Mouse (Mus musculus) frontal cortex, postnatal 14 days (tissue): ENCODE measurements at regions not wholly inside any gene's neighbourhood (a gene's known extent, or its start where the extent isn't known, plus 50 kb on each side); places are given as distances from the start of the nearest gene placed in this dataset.

Experiments used
- DNase-seq, 2 experiments: peaks; one replicate each; pipeline ENCODE4 v3.0.0; 2022; ENCODE audit warnings: low spot score in 2 of 2

- no peak for DNase-seq
Measured at GRCm38 (mm10) chr14:11417857-11418256, 61.3 kb upstream of the Gm3839 start.

GRCm38 (mm10) chr14:11422306-11422705 lies 65.8 kb upstream of the Gm3839 start:
- no peak for DNase-seq

- DNase-seq: peak in 1 of 2 experiments; percentile 12
Measured at GRCm38 (mm10) chr14:11428256-11429240, 72.0 kb upstream of the Gm3839 start.

- peak in 1 of 2 experiments; percentile 13 for DNase-seq
Measured at GRCm38 (mm10) chr14:11435166-11435784, 78.7 kb upstream of the Gm3839 start.

- DNase-seq: no peak
Measured at GRCm38 (mm10) chr14:11438611-11439010, 82.1 kb upstream of the Gm3839 start.

GRCm38 (mm10) chr14:11440176-11440575 lies 83.7 kb upstream of the Gm3839 start:
- no peak for DNase-seq

GRCm38 (mm10) chr14:11449958-11450357 lies 93.4 kb upstream of the Gm3839 start:
- no peak for DNase-seq

- no peak for DNase-seq
Measured at GRCm38 (mm10) chr14:11477731-11478130, 75.6 kb upstream of the Ptprg start.

GRCm38 (mm10) chr14:11482151-11482550 lies 71.2 kb upstream of the Ptprg start:
- no peak for DNase-seq

GRCm38 (mm10) chr14:11486287-11486686 lies 67.0 kb upstream of the Ptprg start:
- DNase-seq: no peak

- DNase-seq: no peak
Measured at GRCm38 (mm10) chr14:11501744-11502143, 51.6 kb upstream of the Ptprg start.

GRCm38 (mm10) chr14:11503156-11503555 lies 50.2 kb upstream of the Ptprg start:
- no peak for DNase-seq
